Mouse (Mus musculus): ENCODE data around the gene Ntan1.
"Not testable (repeated sequence)": the region's sequence is repeated elsewhere in the genome, so short reads cannot be mapped to it uniquely, and the experiment has no call there.

The Ntan1 gene

GRCm38 (mm10) chr16:13830444-13830843 is 11.8 kb downstream of the Ntan1 start:
- in situ Hi-C loops (cut with MboI): no loop called here

- in situ Hi-C loops (cut with MboI): no loop called here
These were observed 13.0 kb downstream of the Ntan1 start for GRCm38 (mm10) chr16:13831606-13832005.

GRCm38 (mm10) chr16:13834382-13834781 is 15.7 kb downstream of the Ntan1 start:
- in situ Hi-C loops (cut with MboI): no loop called here

GRCm38 (mm10) chr16:13840056-13840455 is 21.4 kb downstream of the Ntan1 start:
- in situ Hi-C loops (cut with MboI): no loop called here

GRCm38 (mm10) chr16:13840956-13841355 is 22.3 kb downstream of the Ntan1 start:
- in situ Hi-C loops (cut with MboI): no loop called here

GRCm38 (mm10) chr16:13845031-13845430 is 26.4 kb downstream of the Ntan1 start:
- in situ Hi-C loops (cut with MboI): no loop called here

- in situ Hi-C loops (cut with MboI): no loop called here
These were observed 28.0 kb downstream of the Ntan1 start for GRCm38 (mm10) chr16:13846675-13847074.

- in situ Hi-C loops (cut with MboI): no loop called here
These were observed 29.7 kb downstream of the Ntan1 start for GRCm38 (mm10) chr16:13848310-13848709.

- in situ Hi-C loops (cut with MboI): no loop called here
These were observed 32.8 kb downstream of the Ntan1 start for GRCm38 (mm10) chr16:13851446-13851845.

GRCm38 (mm10) chr16:13853886-13854285 is 35.2 kb downstream of the Ntan1 start:
- in situ Hi-C loops (cut with MboI): no loop called here

- in situ Hi-C loops (cut with MboI): no loop called here
These were observed 47.4 kb downstream of the Ntan1 start for GRCm38 (mm10) chr16:13866076-13866475.

- in situ Hi-C loops (cut with MboI): no loop called here
These were observed 48.0 kb downstream of the Ntan1 start for GRCm38 (mm10) chr16:13866616-13867015.

GRCm38 (mm10) chr16:13867406-13867805 is 48.8 kb downstream of the Ntan1 start:
- in situ Hi-C loops (cut with MboI): not testable (repeated sequence)

GRCm38 (mm10) chr16:13867910-13868514 is 49.4 kb downstream of the Ntan1 start:
- in situ Hi-C loops (cut with MboI): no loop called here

- in situ Hi-C loops (cut with MboI): no loop called here
These were observed 56.8 kb downstream of the Ntan1 start for GRCm38 (mm10) chr16:13875483-13875882.

- in situ Hi-C loops (cut with MboI): no loop called here
These were observed 64.6 kb downstream of the Ntan1 start for GRCm38 (mm10) chr16:13883094-13883774.

Measured in mature B cell (primary cell).